Mouse (Mus musculus) CH12.LX (cell line): ENCODE data around the gene Cobll1. TPM values are rescaled to one million over a fixed set of nuclear protein-coding genes. Genes with fewer than 3 reads are reported as not detected.

Experiments
- DNase-seq: peaks from one replicate; pipeline ENCODE4 v3.0.0-alpha.2; 2013; ENCODE audit errors: extremely low read depth
- H3K27ac ChIP-seq: 2 replicates; pipeline ENCODE4 v1.5.1; 2012; ENCODE audit warnings: low read depth, mild to moderate bottlenecking, control low read depth, moderate library complexity; ENCODE audit not compliant: insufficient read depth
- H3K27me3 ChIP-seq: replicated peaks from 2 replicates; pipeline ENCODE3; 2012; ENCODE audit warnings: inconsistent platforms
- H3K36me3 ChIP-seq, 2 experiments: replicated peaks in 1 of 2; 2 replicates each; pipeline versions ENCODE3 to v1.6.1; 2012; ENCODE audit warnings: inconsistent platforms in 1 of 2, low read length in 1 of 2, mild to moderate bottlenecking in 1 of 2, mixed read lengths in 1 of 2, moderate library complexity in 1 of 2; ENCODE audit not compliant: control insufficient read depth in 1 of 2, insufficient read depth in 1 of 2
- H3K4me1 ChIP-seq, 2 experiments: 2 replicates each; pipeline ENCODE4 v1.6.1; 2012; ENCODE audit warnings: inconsistent platforms in 1 of 2, moderate library complexity in 1 of 2; ENCODE audit not compliant: insufficient read depth in 2 of 2, control insufficient read depth in 1 of 2
- H3K4me2 ChIP-seq: 2 replicates; pipeline ENCODE4 v1.6.1; 2012; ENCODE audit warnings: low read depth, mild to moderate bottlenecking, control low read depth; ENCODE audit not compliant: poor library complexity, insufficient read depth, severe bottlenecking
- H3K4me3 ChIP-seq, 3 experiments: fragments of 150-350 bp in 1 of 3; sonication (generic) in 1 of 3; replicated peaks in 1 of 3; 2 replicates each; pipeline versions ENCODE3 to v1.5.1; 2011 to 2012; ENCODE audit warnings: low read depth in 2 of 3, low read length in 2 of 3, mild to moderate bottlenecking in 2 of 3, moderate library complexity in 2 of 3, control low read depth in 1 of 3, improper control_type of control experiment in 1 of 3, inconsistent platforms in 1 of 3, mixed read lengths in 1 of 3; ENCODE audit not compliant: poor library complexity in 1 of 3
- H3K79me2 ChIP-seq: replicated peaks from 2 replicates; pipeline ENCODE4 v1.6.1; 2012; ENCODE audit warnings: mild to moderate bottlenecking, moderate library complexity; ENCODE audit not compliant: control insufficient read depth, poor library complexity, insufficient read depth, severe bottlenecking; ENCODE audit errors: extremely low read depth
- H3K9ac ChIP-seq: 2 replicates; pipeline ENCODE4 v1.6.1; 2012; ENCODE audit warnings: low read depth, mild to moderate bottlenecking, control low read depth, moderate library complexity; ENCODE audit not compliant: insufficient read depth
- H3K9me3 ChIP-seq: replicated peaks from 2 replicates; pipeline ENCODE3; 2012; ENCODE audit warnings: low read length, inconsistent platforms, mixed read lengths
- BHLHE40 ChIP-seq: IDR thresholded peaks from 2 replicates; pipeline ENCODE4 v1.6.1; 2011; ENCODE audit warnings: mild to moderate bottlenecking, low read depth, low read length, improper control_type of control experiment
- CHD2 ChIP-seq: IDR thresholded peaks from 2 replicates; pipeline ENCODE4 v1.6.1; 2011; ENCODE audit warnings: low read length, improper control_type of control experiment
- ELF1 ChIP-seq: IDR thresholded peaks from 2 replicates; pipeline ENCODE4 v1.6.1; 2014; ENCODE audit warnings: low read depth, mild to moderate bottlenecking, inconsistent platforms, low read length, improper control_type of control experiment
- EP300 ChIP-seq: IDR thresholded peaks from 2 replicates; pipeline ENCODE4 v1.6.1; 2011; ENCODE audit warnings: low read length, improper control_type of control experiment
- ETS1 ChIP-seq: conservative IDR thresholded peaks from 2 replicates; pipeline ENCODE4 v1.6.1; 2012; ENCODE audit warnings: low read depth, mild to moderate bottlenecking, inconsistent platforms, low read length, improper control_type of control experiment, moderate library complexity
- GABPA ChIP-seq: IDR thresholded peaks from 2 replicates; pipeline ENCODE4 v1.6.1; 2012; ENCODE audit warnings: low read depth, low read length, improper control_type of control experiment, inconsistent platforms; ENCODE audit not compliant: insufficient replicate concordance
- JUN ChIP-seq: IDR thresholded peaks from 2 replicates; pipeline ENCODE4 v1.6.1; 2011; ENCODE audit warnings: low read depth, mild to moderate bottlenecking, low read length, improper control_type of control experiment, moderate library complexity; ENCODE audit not compliant: insufficient read depth
- JUND ChIP-seq: conservative IDR thresholded peaks from 2 replicates; pipeline ENCODE4 v1.6.1; 2011; ENCODE audit warnings: low read depth, low read length, improper control_type of control experiment
- KAT2A ChIP-seq: IDR thresholded peaks from 2 replicates; pipeline ENCODE4 v1.6.1; 2012; ENCODE audit warnings: low read length, improper control_type of control experiment, inconsistent platforms; ENCODE audit not compliant: insufficient replicate concordance
- MAFK ChIP-seq: IDR thresholded peaks from 2 replicates; pipeline ENCODE4 v1.6.1; 2011; ENCODE audit warnings: low read length, improper control_type of control experiment; ENCODE audit not compliant: insufficient replicate concordance
- MAX ChIP-seq: IDR thresholded peaks from 2 replicates; pipeline ENCODE4 v1.6.1; 2011; ENCODE audit warnings: low read length, improper control_type of control experiment
- MAZ ChIP-seq: IDR thresholded peaks from 2 replicates; pipeline ENCODE4 v1.6.1; 2012; ENCODE audit warnings: low read depth, mild to moderate bottlenecking, inconsistent platforms, low read length, improper control_type of control experiment, moderate library complexity
- MEF2A ChIP-seq: IDR thresholded peaks from 2 replicates; pipeline ENCODE4 v1.6.1; 2014; ENCODE audit warnings: low read depth, mild to moderate bottlenecking, inconsistent platforms, low read length, improper control_type of control experiment, borderline replicate concordance
- MXI1 ChIP-seq: IDR thresholded peaks from 2 replicates; pipeline ENCODE4 v1.6.1; 2011; ENCODE audit warnings: mild to moderate bottlenecking, low read depth, low read length, improper control_type of control experiment
- MYC ChIP-seq: IDR thresholded peaks from 2 replicates; pipeline ENCODE4 v1.6.1; 2011; ENCODE audit warnings: low read depth, mild to moderate bottlenecking, improper control_type of control experiment, low read length
- NELFE ChIP-seq: IDR thresholded peaks from 2 replicates; pipeline ENCODE4 v1.6.1; 2011; ENCODE audit warnings: low read depth, low read length, improper control_type of control experiment
- NRF1 ChIP-seq: IDR thresholded peaks from 2 replicates; pipeline ENCODE4 v1.6.1; 2014; ENCODE audit warnings: low read depth, mild to moderate bottlenecking, inconsistent platforms, low read length, improper control_type of control experiment, moderate library complexity
- PAX5 ChIP-seq: IDR thresholded peaks from 2 replicates; pipeline ENCODE4 v1.6.1; 2012; ENCODE audit warnings: low read length, inconsistent platforms, mixed read lengths
- POLR2A ChIP-seq: IDR thresholded peaks from 2 replicates; pipeline ENCODE4 v1.6.1; 2011; ENCODE audit warnings: low read depth, mild to moderate bottlenecking, improper control_type of control experiment, low read length
- RAD21 ChIP-seq: IDR thresholded peaks from 2 replicates; pipeline ENCODE4 v1.6.1; 2011; ENCODE audit warnings: low read depth, mild to moderate bottlenecking, low read length, improper control_type of control experiment, moderate library complexity
- RCOR1 ChIP-seq: conservative IDR thresholded peaks from 2 replicates; pipeline ENCODE4 v1.6.1; 2012; ENCODE audit warnings: low read depth, mild to moderate bottlenecking, inconsistent platforms, low read length, improper control_type of control experiment
- SMC3 ChIP-seq: IDR thresholded peaks from 2 replicates; pipeline ENCODE4 v1.6.1; 2011; ENCODE audit warnings: low read depth, low read length, improper control_type of control experiment
- TBP ChIP-seq: conservative IDR thresholded peaks from 2 replicates; pipeline ENCODE4 v1.6.1; 2011; ENCODE audit warnings: low read depth, low read length, improper control_type of control experiment
- TCF12 ChIP-seq: IDR thresholded peaks from 2 replicates; pipeline ENCODE4 v1.6.1; 2014; ENCODE audit warnings: low read depth, mild to moderate bottlenecking, inconsistent platforms, low read length, improper control_type of control experiment
- UBTF ChIP-seq: IDR thresholded peaks from 2 replicates; pipeline ENCODE4 v1.6.1; 2012; ENCODE audit warnings: low read depth, mild to moderate bottlenecking, inconsistent platforms, low read length, improper control_type of control experiment, moderate library complexity
- USF2 ChIP-seq: conservative IDR thresholded peaks from 2 replicates; pipeline ENCODE4 v1.6.1; 2011; ENCODE audit warnings: low read depth, low read length, improper control_type of control experiment
- ZC3H11A ChIP-seq: IDR thresholded peaks from 2 replicates; pipeline ENCODE4 v1.6.1; 2012; ENCODE audit warnings: low read depth, mild to moderate bottlenecking, inconsistent platforms, low read length, improper control_type of control experiment
- ZKSCAN1 ChIP-seq: IDR thresholded peaks from 2 replicates; pipeline ENCODE4 v1.6.1; 2012; ENCODE audit warnings: low read depth, inconsistent platforms, low read length, improper control_type of control experiment, borderline replicate concordance
- dilution Hi-C: fragments of 300-500 bp; cut with MboI; formaldehyde crosslinking; loops from 2 replicates; pipeline ENCODE4 v1.14.3; 2020; ENCODE audit warnings: low sequenced_read_pairs; ENCODE audit not compliant: extremely low pct_unique_long_range_greater_than_20kb, extremely low pct_ligation_motif_present
- in situ Hi-C: fragments of 300-500 bp; cut with MboI; formaldehyde crosslinking; loops from 3 replicates; pipeline ENCODE4 v1.14.3; 2019; ENCODE audit warnings: low sequenced_read_pairs, low pct_ligation_motif_present, low pct_unique_long_range_greater_than_20kb, mixed read lengths
- polyA plus RNA-seq: library from polyadenylated mRNA; unstranded; fragments of >175 nt; gene quantifications from 2 replicates; pipeline ENCODE4 v1.2.1, GENCODE M21; 2012; ENCODE audit warnings: low read depth; ENCODE audit not compliant: insufficient read length
- total RNA-seq, 2 experiments: library from RNA; depleted of rRNA; stranded (reverse); fragments of 300-350 nt in 1 of 2; fragments of >200 nt in 1 of 2; gene quantifications; 2 replicates each; pipeline ENCODE4 v1.2.3; 2012 to 2014

The Cobll1 gene
- total and polyA plus RNA-seq, 3 experiments: 0.67 to 1.9 (median 1.5) TPM

DNA sequence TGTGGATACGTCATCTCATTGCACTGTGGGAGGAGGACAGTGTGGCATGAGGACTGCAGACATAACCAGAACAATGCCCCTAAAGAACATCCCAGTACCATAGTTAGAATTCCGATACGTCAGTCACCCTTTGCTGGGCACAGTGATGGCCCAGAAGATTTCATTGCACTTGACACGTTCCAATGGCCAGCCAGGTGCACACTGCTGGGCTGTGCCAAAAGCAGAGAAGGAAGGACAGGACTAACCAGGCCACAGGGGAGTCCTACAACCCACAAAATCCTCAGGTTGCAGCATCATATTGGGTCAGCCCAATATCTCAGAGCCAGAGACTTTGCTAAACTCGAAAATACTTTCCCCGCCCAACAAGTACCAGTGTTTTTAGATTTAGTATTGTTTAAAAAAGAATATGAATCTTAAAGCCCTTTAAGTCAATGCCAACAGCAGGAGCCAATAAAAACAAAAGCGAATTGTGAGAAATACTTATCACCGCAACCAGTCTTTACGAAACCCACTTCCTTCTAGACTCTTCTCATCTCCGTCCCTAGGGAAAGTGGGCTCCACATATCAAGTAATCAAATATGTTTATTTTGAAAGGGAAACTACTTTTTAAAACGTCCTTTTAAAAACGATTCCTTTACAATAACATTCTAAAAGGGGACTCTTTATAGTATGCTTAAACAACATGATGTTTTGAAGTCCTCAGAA is 46.0 kb downstream of the Cobll1 start:
- no peaks in the 10 kb centered on the region for H3K36me3 ChIP-seq
- DNase-seq: no peak
- TF ChIP-seq PAX5 (no peak), CHD2 (no peak), ZKSCAN1 (no peak), JUN (no peak), USF2 (no peak), UBTF (no peak), POLR2A (no peak)
- peaks cover 10 to 20% of the 10 kb centered on the region in 2 experiments for H3K4me1 ChIP-seq
- in situ Hi-C loops (no loop called here), dilution Hi-C loops (no loop called here)
- no peak overlapping the region for H3K27ac ChIP-seq
- H3K4me3 ChIP-seq: no peak overlapping the region
- no peaks in the 10 kb centered on the region for H3K79me2 ChIP-seq
- H3K27me3 ChIP-seq: no peaks in the 10 kb centered on the region
- H3K9me3 ChIP-seq: peaks cover 5% of the 10 kb centered on the region
- no peak overlapping the region for H3K9ac ChIP-seq
- no peak overlapping the region for H3K4me2 ChIP-seq

DNA sequence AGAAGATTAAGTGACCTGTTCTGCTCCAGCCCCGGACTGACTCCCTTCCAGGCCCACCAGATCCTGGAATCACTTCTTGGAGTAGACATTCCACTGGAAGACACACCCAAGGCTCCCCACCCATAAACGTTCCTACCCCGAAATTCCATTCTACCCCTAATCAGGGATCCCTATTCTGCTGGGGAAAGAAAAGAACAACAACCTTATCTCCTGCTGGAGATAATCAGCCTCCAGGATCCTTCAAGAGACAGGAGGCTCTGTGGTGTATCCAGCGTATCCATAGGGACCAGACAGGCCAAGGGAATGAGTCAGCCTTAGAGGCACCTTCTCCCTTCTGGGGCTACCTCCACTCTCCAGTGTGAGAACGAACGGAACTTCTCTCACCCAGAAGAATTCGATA is 47.8 kb downstream of the Cobll1 start:
- dilution Hi-C loops: no loop called here

DNA sequence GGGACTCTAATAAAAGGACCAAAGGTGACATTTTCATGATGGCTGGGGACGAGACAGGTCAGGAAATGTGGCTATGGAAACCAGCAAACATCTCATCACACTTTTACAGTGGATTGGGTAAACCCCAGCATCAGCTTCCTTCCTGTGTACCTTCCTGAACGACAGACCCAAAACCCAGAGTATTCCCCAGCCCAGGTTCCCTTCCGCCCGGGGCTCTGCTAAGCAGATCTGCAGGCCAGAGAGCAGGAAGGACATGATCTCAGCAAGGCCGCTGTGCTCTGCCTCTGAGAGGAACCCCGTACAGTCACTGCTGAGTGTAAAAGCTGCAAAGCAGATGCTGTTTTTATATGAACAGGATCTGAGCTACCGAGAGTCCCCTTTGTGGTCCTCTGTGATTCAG is 49.9 kb downstream of the Cobll1 start:
- Histone ChIP-seq H3K27ac (peak overlapping the region; percentile 1; the same call in 1 of the 2 replicates), H3K4me1 (peaks cover 12 to 40% of the 10 kb centered on the region in 2 experiments)
- 0 out of 2 replicates have a peak, but pooled peaks have one; percentile 11 for TF ChIP-seq NELFE
- TF ChIP-seq ETS1: peak; percentile 45
- TF ChIP-seq RAD21: no peak
- TF ChIP-seq MXI1: no peak
- TF ChIP-seq GABPA: no peak
- no peak for TF ChIP-seq KAT2A
- no peak for TF ChIP-seq ZC3H11A
- no peak for TF ChIP-seq RCOR1
- TF ChIP-seq UBTF: no peak
- no peak; the same call in 1 of the 2 replicates for TF ChIP-seq TBP
- TF ChIP-seq JUN: no peak
- TF ChIP-seq MEF2A: no peak; the same call in 1 of the 2 replicates
- no peak for TF ChIP-seq MYC
- TF ChIP-seq NRF1: no peak
- no peak for TF ChIP-seq ZKSCAN1
- peak; percentile 60; the same call in 1 of the 2 replicates for TF ChIP-seq BHLHE40
- no peak for TF ChIP-seq SMC3

More for the DNA sequence above, 47.8 kb downstream of the Cobll1 start:
- Histone ChIP-seq H3K4me3 (no peak overlapping the region), H3K79me2 (no peaks in the 10 kb centered on the region), H3K4me2 (no peak overlapping the region), H3K9me3 (no peaks in the 10 kb centered on the region), H3K9ac (no peak overlapping the region), H3K27me3 (no peaks in the 10 kb centered on the region), H3K27ac (no peak overlapping the region), H3K4me1 (peaks cover 12 to 39% of the 10 kb centered on the region in 2 experiments), H3K36me3 (no peaks in the 10 kb centered on the region)
- no peak for DNase-seq
- TF ChIP-seq JUND: no peak
- TF ChIP-seq EP300: no peak
- TF ChIP-seq USF2: no peak
- TF ChIP-seq MAZ: no peak
- TF ChIP-seq BHLHE40: no peak
- TF ChIP-seq ELF1: no peak
- no peak for TF ChIP-seq PAX5
- no peak for TF ChIP-seq MAX
- TF ChIP-seq MAFK: no peak
- TF ChIP-seq TCF12: no peak
- TF ChIP-seq CHD2: no peak
- in situ Hi-C loops: no loop called here

More for the DNA sequence above, 49.9 kb downstream of the Cobll1 start:
- no peaks in the 10 kb centered on the region for H3K36me3 ChIP-seq
- DNase-seq: peak; percentile 79
- in situ Hi-C loops: no loop called here
- H3K4me3 ChIP-seq: no peak overlapping the region
- dilution Hi-C loops: no loop called here
- no peaks in the 10 kb centered on the region for H3K9me3 ChIP-seq
- H3K27me3 ChIP-seq: no peaks in the 10 kb centered on the region
- H3K9ac ChIP-seq: 0 out of 2 replicates have a peak overlapping the region, but pooled peaks have one; percentile 13
- no peaks in the 10 kb centered on the region for H3K79me2 ChIP-seq
- peak overlapping the region; percentile 56 for H3K4me2 ChIP-seq
